Mouse (Mus musculus): ENCODE measurements at regions not wholly inside any gene's neighbourhood (a gene's known extent, or its start where the extent isn't known, plus 50 kb on each side); places are given as distances from the start of the nearest gene placed in this dataset.
A peak's percentile ranks its signal among the peaks of the same experiment; 100 is the strongest.

- DNase-seq (ENCODE audit: low read depth, low spot score): peak; percentile 27
Measured at GRCm38 (mm10) chr12:71481371-71481770, 171.7 kb downstream of the Dact1 start.

- peak; percentile 14 for DNase-seq (ENCODE audit: low read depth, low spot score)
Measured at GRCm38 (mm10) chr12:71481899-71482593, 172.4 kb downstream of the Dact1 start.

- no peak for DNase-seq (ENCODE audit: low read depth, low spot score)
Measured at GRCm38 (mm10) chr12:71482619-71483018, 172.9 kb downstream of the Dact1 start.

- no peak for DNase-seq (ENCODE audit: low read depth, low spot score)
Measured at GRCm38 (mm10) chr12:71483536-71484165, 174.0 kb downstream of the Dact1 start.

- DNase-seq (ENCODE audit: low read depth, low spot score): no peak
Measured at GRCm38 (mm10) chr12:71484286-71484685, 174.6 kb downstream of the Dact1 start.

- DNase-seq (ENCODE audit: low read depth, low spot score): no peak
Measured at GRCm38 (mm10) chr12:71486078-71486477, 176.4 kb downstream of the Dact1 start.

- peak; percentile 60 for DNase-seq (ENCODE audit: low read depth, low spot score)
Measured at GRCm38 (mm10) chr12:71487591-71488435, 178.1 kb downstream of the Dact1 start.

GRCm38 (mm10) chr12:71489295-71489694 lies 179.6 kb downstream of the Dact1 start:
- no peak for DNase-seq (ENCODE audit: low read depth, low spot score)

- peak; percentile 45 for DNase-seq (ENCODE audit: low read depth, low spot score)
Measured at GRCm38 (mm10) chr12:71494803-71495293, 185.2 kb downstream of the Dact1 start.

- peak; percentile 39 for DNase-seq (ENCODE audit: low read depth, low spot score)
Measured at GRCm38 (mm10) chr12:71498246-71499029, 188.8 kb downstream of the Dact1 start.

GRCm38 (mm10) chr12:71501299-71501810 lies 191.7 kb downstream of the Dact1 start:
- DNase-seq (ENCODE audit: low read depth, low spot score): no peak

GRCm38 (mm10) chr12:71503265-71503664 lies 193.6 kb downstream of the Dact1 start:
- no peak for DNase-seq (ENCODE audit: low read depth, low spot score)

- DNase-seq (ENCODE audit: low read depth, low spot score): no peak
Measured at GRCm38 (mm10) chr12:71506206-71506605, 196.5 kb downstream of the Dact1 start.

- DNase-seq (ENCODE audit: low read depth, low spot score): no peak
Measured at GRCm38 (mm10) chr12:71506716-71507115, 197.0 kb downstream of the Dact1 start.

GRCm38 (mm10) chr12:71512915-71513612 lies 203.4 kb downstream of the Dact1 start:
- DNase-seq (ENCODE audit: low read depth, low spot score): peak; percentile 56

GRCm38 (mm10) chr12:71519520-71519919 lies 209.8 kb downstream of the Dact1 start:
- DNase-seq (ENCODE audit: low read depth, low spot score): no peak

GRCm38 (mm10) chr12:71521936-71522335 lies 212.3 kb downstream of the Dact1 start:
- DNase-seq (ENCODE audit: low read depth, low spot score): no peak

GRCm38 (mm10) chr12:71522451-71522850 lies 212.8 kb downstream of the Dact1 start:
- DNase-seq (ENCODE audit: low read depth, low spot score): peak; percentile 56

- no peak for DNase-seq (ENCODE audit: low read depth, low spot score)
Measured at GRCm38 (mm10) chr12:71524156-71524555, 214.5 kb downstream of the Dact1 start.

GRCm38 (mm10) chr12:71525255-71525927 lies 215.7 kb downstream of the Dact1 start:
- no peak for DNase-seq (ENCODE audit: low read depth, low spot score)

All from brain, adult 2 months (tissue).